Mouse (Mus musculus) ES-Bruce4 (cell line): Measurements from ENCODE around the gene Marc2. TPM values are rescaled to one million over a fixed set of nuclear protein-coding genes. Genes with fewer than 3 reads are reported as not detected.

Source experiments
- H3K27ac ChIP-seq: 2 replicates; pipeline ENCODE4 v1.5.1; 2012; ENCODE audit warnings: low read length, inconsistent platforms; ENCODE audit not compliant: insufficient read depth
- H3K27me3 ChIP-seq: 2 replicates; pipeline ENCODE4 v1.6.1; 2012; ENCODE audit warnings: mild to moderate bottlenecking, low read length, inconsistent platforms; ENCODE audit not compliant: control insufficient read depth, poor library complexity, insufficient read depth, severe bottlenecking
- H3K36me3 ChIP-seq: 2 replicates; pipeline ENCODE4 v1.6.1; 2012; ENCODE audit warnings: inconsistent platforms, mild to moderate bottlenecking, low read length, moderate library complexity; ENCODE audit not compliant: control insufficient read depth, poor library complexity, insufficient read depth, severe bottlenecking
- H3K4me1 ChIP-seq: one replicate; pipeline ENCODE4 v1.8.1; 2011; ENCODE audit warnings: low read length; ENCODE audit not compliant: control insufficient read depth, insufficient read depth
- H3K4me3 ChIP-seq: 2 replicates; pipeline ENCODE4 v1.5.1; 2011; ENCODE audit warnings: low read depth, mild to moderate bottlenecking, low read length
- H3K9ac ChIP-seq: 2 replicates; pipeline ENCODE4 v1.6.1; 2012; ENCODE audit warnings: low read depth, mild to moderate bottlenecking, inconsistent platforms; ENCODE audit not compliant: poor library complexity, severe bottlenecking
- H3K9me3 ChIP-seq: replicated peaks from 2 replicates; pipeline ENCODE4 v1.6.1; 2012; ENCODE audit warnings: mild to moderate bottlenecking, low read length, inconsistent platforms; ENCODE audit not compliant: control insufficient read depth, poor library complexity, insufficient read depth, severe bottlenecking
- CTCF ChIP-seq: IDR thresholded peaks from one replicate; pipeline ENCODE4 v1.8.1; 2011; ENCODE audit warnings: low read depth, low read length
- EP300 ChIP-seq: IDR thresholded peaks from 2 replicates; pipeline ENCODE4 v1.6.1; 2011; ENCODE audit warnings: low read depth, low read length; ENCODE audit not compliant: insufficient read depth
- POLR2A ChIP-seq: IDR thresholded peaks from one replicate; pipeline ENCODE4 v1.8.1; 2011; ENCODE audit warnings: low read length; ENCODE audit not compliant: insufficient read depth
- polyA plus RNA-seq: library from polyadenylated mRNA; stranded (reverse); fragments of >200 nt; gene quantifications from 2 replicates; pipeline ENCODE4 v1.2.4, GENCODE M21; 2011; ENCODE audit warnings: low read depth; ENCODE audit not compliant: missing spikeins, insufficient read depth, insufficient read length

Marc2 gene
- polyA plus RNA-seq, 1 experiment, result 77.4 TPM

GRCm38 (mm10) chr1:184777061-184777795 is 69.0 kb downstream of the Marc2 start:
- Histone ChIP-seq H3K9me3 (no peaks in the 10 kb centered on the region), H3K4me3 (no peak overlapping the region), H3K4me1 (no peaks in the 10 kb centered on the region), H3K27me3 (no peaks in the 10 kb centered on the region), H3K36me3 (no peaks in the 10 kb centered on the region), H3K9ac (no peak overlapping the region), H3K27ac (no peak overlapping the region)
- TF ChIP-seq CTCF, result peak; percentile 43
- no peak for TF ChIP-seq EP300

- Histone ChIP-seq H3K9ac (no peak overlapping the region), H3K27ac (no peak overlapping the region), H3K27me3 (no peaks in the 10 kb centered on the region), H3K36me3 (no peaks in the 10 kb centered on the region), H3K4me1 (no peaks in the 10 kb centered on the region), H3K9me3 (no peaks in the 10 kb centered on the region), H3K4me3 (no peak overlapping the region)
- TF ChIP-seq CTCF (no peak), POLR2A (no peak), EP300 (no peak)
These were observed 71.0 kb downstream of the Marc2 start for GRCm38 (mm10) chr1:184775289-184775688.

GRCm38 (mm10) chr1:184771891-184772249 is 74.4 kb downstream of the Marc2 start:
- Histone ChIP-seq H3K9me3 (no peaks in the 10 kb centered on the region), H3K4me1 (no peaks in the 10 kb centered on the region), H3K9ac (no peak overlapping the region), H3K27ac (no peak overlapping the region), H3K36me3 (no peaks in the 10 kb centered on the region), H3K27me3 (no peaks in the 10 kb centered on the region), H3K4me3 (no peak overlapping the region)
- TF ChIP-seq CTCF (no peak), EP300 (no peak), POLR2A (no peak)

DNA sequence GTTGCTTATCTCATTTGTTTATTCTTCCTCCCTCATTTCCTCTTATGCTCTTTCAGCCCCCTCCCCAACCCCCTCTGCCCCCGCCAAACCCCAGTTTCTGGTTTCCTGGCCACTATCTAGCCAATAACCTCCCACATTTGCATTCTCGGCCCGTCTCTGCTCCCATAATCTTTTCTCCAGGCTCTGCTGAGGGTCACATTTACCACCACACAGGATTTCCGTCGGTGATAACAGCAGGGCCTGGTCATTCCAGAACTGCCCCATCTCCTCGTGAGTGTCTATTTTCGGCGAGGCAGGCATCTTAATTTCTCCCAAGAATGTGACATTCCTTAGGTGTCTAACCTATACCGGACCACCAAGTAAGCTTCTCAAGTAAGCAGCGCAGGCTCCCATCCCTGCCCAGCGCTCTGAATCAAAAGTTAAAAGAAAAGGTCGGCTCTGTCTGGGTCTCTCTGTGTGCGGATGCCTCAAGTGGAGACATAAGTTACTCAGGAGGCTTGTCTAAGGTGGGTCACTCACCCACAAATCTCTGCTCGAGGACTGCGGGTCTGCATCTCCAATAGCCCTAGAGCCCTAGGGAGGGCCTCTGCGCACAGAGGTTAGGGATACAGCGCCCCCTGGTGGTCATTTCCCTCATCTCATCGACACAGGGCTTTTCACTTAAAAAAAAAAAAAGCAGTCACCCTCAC is 74.9 kb downstream of the Marc2 start:
- no peaks in the 10 kb centered on the region for H3K4me1 ChIP-seq
- H3K9ac ChIP-seq, result no peak overlapping the region
- no peaks in the 10 kb centered on the region for H3K9me3 ChIP-seq
- no peak for TF ChIP-seq POLR2A
- TF ChIP-seq EP300, result no peak
- TF ChIP-seq CTCF, result peak; percentile 67
- H3K36me3 ChIP-seq, result no peaks in the 10 kb centered on the region
- no peaks in the 10 kb centered on the region for H3K27me3 ChIP-seq
- no peak overlapping the region for H3K27ac ChIP-seq
- no peak overlapping the region for H3K4me3 ChIP-seq

- H3K36me3 ChIP-seq, result no peaks in the 10 kb centered on the region
- no peaks in the 10 kb centered on the region for H3K9me3 ChIP-seq
- H3K4me1 ChIP-seq, result no peaks in the 10 kb centered on the region
- no peak overlapping the region for H3K9ac ChIP-seq
- no peak for TF ChIP-seq POLR2A
- H3K27me3 ChIP-seq, result no peaks in the 10 kb centered on the region
- H3K27ac ChIP-seq, result no peak overlapping the region
- H3K4me3 ChIP-seq, result no peak overlapping the region
These were observed 82.4 kb downstream of the Marc2 start for GRCm38 (mm10) chr1:184763866-184764265.

Other genes starting within 250 kb of the Marc2 start
- 0.37 TPM in 1 of 2 replicates, not detected in the other for gene Hlx, start 113.8 kb downstream of the Marc2 start, polyA plus RNA-seq
- gene Marc1, start 35.1 kb downstream of the Marc2 start, polyA plus RNA-seq, result not detected in 2 replicates
- 4.8 and 6.2 TPM in 2 replicates for gene C130074G19Rik, start 36.8 kb upstream of the Marc2 start, polyA plus RNA-seq
- gene Mark1, start 153.1 kb upstream of the Marc2 start, polyA plus RNA-seq, result 9.9 and 12.7 TPM in 2 replicates